Comparison of ENCODE assay signal across 9 mouse cellular contexts in the genomic region with DNA sequence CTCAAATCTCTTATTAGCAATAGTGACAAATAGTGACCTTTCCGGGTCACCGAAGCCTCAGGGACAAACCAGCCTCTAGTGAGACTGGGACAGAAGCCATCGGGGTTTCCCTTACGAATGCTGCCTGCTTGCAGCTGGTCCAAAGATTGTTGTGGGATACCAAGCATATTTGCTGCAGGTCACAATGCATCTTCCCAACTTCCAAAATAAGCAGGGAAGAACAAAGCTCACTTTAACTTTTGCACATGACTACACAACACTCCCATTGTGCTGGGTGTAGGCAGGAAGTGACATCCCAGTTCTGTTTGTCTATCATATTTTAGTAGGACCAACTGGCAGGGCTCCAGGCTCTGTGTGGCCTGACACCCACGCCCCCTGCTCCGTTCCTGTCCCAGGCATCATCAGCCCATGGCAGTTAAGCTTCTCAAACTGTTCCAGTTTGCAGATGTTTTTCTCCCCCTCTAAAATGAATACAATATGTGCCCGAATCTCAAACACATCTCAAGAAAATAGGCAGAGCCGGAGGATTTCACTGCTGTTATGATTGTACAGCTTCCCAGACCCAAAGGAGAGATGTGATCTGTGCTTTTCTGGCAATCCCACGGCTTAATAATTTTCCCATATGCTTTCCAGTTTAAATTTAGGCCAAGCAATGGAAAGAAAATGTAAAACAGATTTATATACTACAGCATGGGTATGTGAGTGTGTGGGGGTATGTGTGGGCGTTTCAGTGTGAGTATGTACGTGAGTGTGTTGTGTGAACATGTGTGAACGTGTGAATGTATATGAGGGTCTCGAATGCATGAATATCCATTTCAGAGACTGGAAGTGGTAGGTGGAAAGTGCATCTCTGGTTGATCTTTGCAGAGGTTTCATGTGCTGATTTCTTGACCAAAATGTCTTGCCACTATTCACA. TPM values are rescaled to one million over a fixed set of nuclear protein-coding genes. Genes with fewer than 3 reads are reported as not detected.
DNase-seq lines count a peak whose midpoint lies in the region; ATAC-seq and TF ChIP-seq lines count a peak whose summit lies in the region.
"Had no signal": no experiment of that assay in that cellular context is flagged by ENCODE, and none has a peak within 500 bp of the region (broad histone marks: within the 10 kb centered on the region; RNA-seq: fewer than 3 reads in every experiment).

No protein-coding gene starts in this region.

- H3K4me1 ChIP-seq in hindbrain, embryonic 11.5 days (replicated peaks; ENCODE audit: control insufficient read depth, insufficient read depth, low read length), result no peaks in the 10 kb centered on the region
- no peaks in the 10 kb centered on the region for H3K4me1 ChIP-seq in hindbrain, embryonic 16.5 days (ENCODE audit: control insufficient read depth, insufficient read depth, low read depth, low read length)

- no peak overlapping the region for H3K4me2 ChIP-seq in hindbrain, embryonic 11.5 days (replicated peaks; ENCODE audit: low read depth, low read length)
- no peak overlapping the region for H3K4me2 ChIP-seq in hindbrain, embryonic 16.5 days (ENCODE audit: low read length)

- WGBS in hindbrain, embryonic 11.5 days, result 66% methylated on average over 13 of the region's 13 CpGs
- WGBS in hindbrain, embryonic 16.5 days, result 70% methylated on average over 13 of the region's 13 CpGs

- intact Hi-C loops in gastrocnemius, adult 2 months (cut with DNase I), result no loop called here

- no peak for ATAC-seq in hindbrain, embryonic 11.5 days (ENCODE audit: low FRiP score)
- no peak for ATAC-seq in hindbrain, embryonic 16.5 days

- no peaks in the 10 kb centered on the region for H3K9me3 ChIP-seq in hindbrain, embryonic 11.5 days (ENCODE audit: control insufficient read depth, low read length)
- no peaks in the 10 kb centered on the region for H3K9me3 ChIP-seq in hindbrain, embryonic 16.5 days (ENCODE audit: control insufficient read depth, low read length)

- peak; percentile 10 for DNase-seq in hindbrain, embryonic 11.5 days (ENCODE audit: low spot score)
- peak; percentile 61 for DNase-seq in adipocyte (ENCODE audit: low spot score)
- peak; percentile 63 for DNase-seq in gastrocnemius, adult 2 months
- DNase-seq in mesoderm, embryonic 11.5 days (ENCODE audit: low read depth, low spot score), result peak; percentile 17
- DNase-seq in thymus, postnatal 14 days, result no peak
- DNase-seq in cerebellum, adult 18-20 months, result no peak
- DNase-seq in cerebellum, adult 9-10 months, result no peak
- DNase-seq: layer of hippocampus, postnatal 36 days had no signal

- TF ChIP-seq CTCF in gastrocnemius, adult 2 months (IDR thresholded peaks at IDR 0.05), result no peak

- no peaks in the 10 kb centered on the region for H3K36me3 ChIP-seq in hindbrain, embryonic 11.5 days (ENCODE audit: control insufficient read depth, insufficient read depth, low read length)
- H3K36me3 ChIP-seq in hindbrain, embryonic 16.5 days (ENCODE audit: control insufficient read depth, insufficient read depth, low read length), result no peaks in the 10 kb centered on the region

- no peak overlapping the region for H3K27ac ChIP-seq in hindbrain, embryonic 11.5 days (ENCODE audit: low read depth, low read length)
- H3K27ac ChIP-seq in hindbrain, embryonic 16.5 days (ENCODE audit: low read depth, low read length), result no peak overlapping the region
- peak overlapping the region; percentile 9 for H3K27ac ChIP-seq in gastrocnemius, adult 2 months

- no peak overlapping the region for H3K9ac ChIP-seq in hindbrain, embryonic 11.5 days (ENCODE audit: low read depth, low read length)
- H3K9ac ChIP-seq in hindbrain, embryonic 16.5 days (ENCODE audit: low read depth, low read length), result no peak overlapping the region

- H3K4me3 ChIP-seq in hindbrain, embryonic 11.5 days (ENCODE audit: low read depth, low read length), result no peak overlapping the region
- no peak overlapping the region for H3K4me3 ChIP-seq in hindbrain, embryonic 16.5 days (ENCODE audit: low read length)
- H3K4me3 ChIP-seq in gastrocnemius, adult 2 months, result no peak overlapping the region

- H3K27me3 ChIP-seq in hindbrain, embryonic 11.5 days (ENCODE audit: control insufficient read depth, insufficient read depth, low read length), result no peaks in the 10 kb centered on the region
- no peaks in the 10 kb centered on the region for H3K27me3 ChIP-seq in hindbrain, embryonic 16.5 days (replicated peaks; ENCODE audit: control insufficient read depth, insufficient read depth, low read length)

RNA-seq across cellular contexts. Expression of gene Fbxo48, which starts 55.5 kb away (rescaled TPM):
- polyA plus RNA-seq in hindbrain, embryonic 11.5 days (2014; fragmentation: Nextera tagmentation; extraction: Ambion mirVana), result 1.9 and 2.7 TPM in 2 replicates
- polyA plus RNA-seq in hindbrain, embryonic 16.5 days (2015; fragmentation: Nextera tagmentation; extraction: Ambion mirVana), result 0.40 and 0.71 TPM in 2 replicates
- under 1 TPM in 1 of 2 experiments, not detected in 1; 0.31 TPM for total RNA-seq in gastrocnemius, adult 2 months (2021)

Comparison
In these comparisons a context has a peak if more than half of its experiments do, and no peak if none do; other contexts are left out.
1. DNase-seq: peak in hindbrain, embryonic 11.5 days (single experiment), adipocyte (single experiment), gastrocnemius, adult 2 months (single experiment) and mesoderm, embryonic 11.5 days (single experiment); none in thymus, postnatal 14 days (single experiment), cerebellum, adult 18-20 months (0 of 2) and cerebellum, adult 9-10 months (single experiment).